Mouse (Mus musculus): ENCODE data around the gene Aox2. TPM values are rescaled to one million over a fixed set of nuclear protein-coding genes. Genes with fewer than 3 reads are reported as not detected.

Aox2 gene
- total and polyA plus RNA-seq, 3 experiments, result 0.79 to 1.4 (median 1.4) TPM

DNA sequence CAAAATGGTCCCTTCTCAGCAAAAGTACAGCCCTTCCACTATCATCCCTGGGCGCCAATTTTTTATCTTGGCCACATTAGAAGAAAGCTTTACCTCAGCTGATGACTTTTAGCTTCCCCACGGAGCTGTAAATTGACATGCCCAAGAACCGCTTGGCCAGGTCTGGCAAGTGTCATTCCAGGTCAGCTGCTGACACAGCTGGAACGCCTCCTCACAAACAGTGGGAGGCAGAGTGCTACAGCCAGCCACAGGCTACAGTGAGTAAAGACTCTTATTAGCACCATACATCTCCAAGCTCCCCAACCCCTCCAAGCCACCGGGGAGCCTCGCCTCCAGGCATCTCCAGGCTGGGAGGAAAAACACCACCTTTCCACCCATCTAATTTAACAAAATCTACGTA, 63.5 kb downstream of the Aox2 start:
- DNase-seq (ENCODE audit: low spot score), result no peak
- TF ChIP-seq GATA2 (IDR thresholded peaks at IDR 0.05; ENCODE audit: borderline replicate concordance, low read depth, low read length) (no peak), POLR2AphosphoS5 (IDR thresholded peaks at IDR 0.05; ENCODE audit: insufficient replicate concordance, low read depth, low read length) (no peak), GATA1 (IDR thresholded peaks at IDR 0.05; ENCODE audit: borderline replicate concordance, low read length) (no peak), TAL1 (conservative IDR thresholded peaks at IDR 0.05; ENCODE audit: low read depth, low read length) (no peak), CTCF (IDR thresholded peaks at IDR 0.05; ENCODE audit: low read depth, low read length) (no peak)
- Histone ChIP-seq H3K4me1 (ENCODE audit: insufficient read depth, low read depth, low read length) (peaks cover 43% of the 10 kb centered on the region), H3K9me3 (replicated peaks) (peaks cover 3% of the 10 kb centered on the region; the same call in 1 of the 2 replicates), H3K4me3 (ENCODE audit: low read depth, low read length) (no peak overlapping the region), H3K36me3 (replicated peaks) (no peaks in the 10 kb centered on the region), H3K27me3 (ENCODE audit: insufficient read depth, low read length) (peaks cover 24% of the 10 kb centered on the region)
- no peak for ATAC-seq (ENCODE audit: extremely low read depth, insufficient number of reproducible peaks, low FRiP score, poor library complexity, severe bottlenecking)

- no peaks in the 10 kb centered on the region for H3K9me3 ChIP-seq (replicated peaks)
- no peak for TF ChIP-seq TAL1 (conservative IDR thresholded peaks at IDR 0.05; ENCODE audit: low read depth, low read length)
- TF ChIP-seq POLR2AphosphoS5 (IDR thresholded peaks at IDR 0.05; ENCODE audit: insufficient replicate concordance, low read depth, low read length), result no peak
- no peak for TF ChIP-seq GATA1 (IDR thresholded peaks at IDR 0.05; ENCODE audit: borderline replicate concordance, low read length)
- H3K36me3 ChIP-seq (replicated peaks), result no peaks in the 10 kb centered on the region
- peaks cover 49% of the 10 kb centered on the region for H3K4me1 ChIP-seq (ENCODE audit: insufficient read depth, low read depth, low read length)
- ATAC-seq (ENCODE audit: extremely low read depth, insufficient number of reproducible peaks, low FRiP score, poor library complexity, severe bottlenecking) (peak; percentile 66; the same call in 1 of the 2 replicates), DNase-seq (ENCODE audit: low spot score) (peak; percentile 42)
- H3K27me3 ChIP-seq (ENCODE audit: insufficient read depth, low read length), result peaks cover 24% of the 10 kb centered on the region
- no peak overlapping the region for H3K4me3 ChIP-seq (ENCODE audit: low read depth, low read length)
Observed at GRCm38 (mm10) chr1:58343861-58344260, 65.7 kb downstream of the Aox2 start.

- no peaks in the 10 kb centered on the region for H3K36me3 ChIP-seq (replicated peaks)
- H3K27me3 ChIP-seq (ENCODE audit: insufficient read depth, low read length), result peaks cover 24% of the 10 kb centered on the region
- H3K4me1 ChIP-seq (ENCODE audit: insufficient read depth, low read depth, low read length), result peaks cover 53% of the 10 kb centered on the region
- ATAC-seq (ENCODE audit: extremely low read depth, insufficient number of reproducible peaks, low FRiP score, poor library complexity, severe bottlenecking), result no peak
- DNase-seq (ENCODE audit: low spot score), result no peak
- no peak overlapping the region for H3K4me3 ChIP-seq (ENCODE audit: low read depth, low read length)
- TF ChIP-seq TAL1 (conservative IDR thresholded peaks at IDR 0.05; ENCODE audit: low read depth, low read length), result no peak
- no peaks in the 10 kb centered on the region for H3K9me3 ChIP-seq (replicated peaks)
Observed at GRCm38 (mm10) chr1:58344570-58344969, 66.4 kb downstream of the Aox2 start.

GRCm38 (mm10) chr1:58346159-58346558, 68.0 kb downstream of the Aox2 start:
- DNase-seq (ENCODE audit: low spot score), result no peak
- H3K4me1 ChIP-seq (ENCODE audit: insufficient read depth, low read depth, low read length), result peaks cover 59% of the 10 kb centered on the region
- no peak for ATAC-seq (ENCODE audit: extremely low read depth, insufficient number of reproducible peaks, low FRiP score, poor library complexity, severe bottlenecking)
- no peak overlapping the region for H3K4me3 ChIP-seq (ENCODE audit: low read depth, low read length)
- H3K36me3 ChIP-seq (replicated peaks), result no peaks in the 10 kb centered on the region
- H3K27me3 ChIP-seq (ENCODE audit: insufficient read depth, low read length), result peaks cover 15% of the 10 kb centered on the region
- no peaks in the 10 kb centered on the region for H3K9me3 ChIP-seq (replicated peaks)
- TF ChIP-seq GATA2 (IDR thresholded peaks at IDR 0.05; ENCODE audit: borderline replicate concordance, low read depth, low read length), result no peak
- TF ChIP-seq POLR2AphosphoS5 (IDR thresholded peaks at IDR 0.05; ENCODE audit: insufficient replicate concordance, low read depth, low read length), result no peak

GRCm38 (mm10) chr1:58348712-58349111, 70.6 kb downstream of the Aox2 start:
- no peak for ATAC-seq (ENCODE audit: extremely low read depth, insufficient number of reproducible peaks, low FRiP score, poor library complexity, severe bottlenecking)
- no peak for DNase-seq (ENCODE audit: low spot score)
- no peaks in the 10 kb centered on the region for H3K9me3 ChIP-seq (replicated peaks)
- peaks cover 7% of the 10 kb centered on the region for H3K27me3 ChIP-seq (ENCODE audit: insufficient read depth, low read length)
- peaks cover 59% of the 10 kb centered on the region for H3K4me1 ChIP-seq (ENCODE audit: insufficient read depth, low read depth, low read length)
- TF ChIP-seq GATA1 (IDR thresholded peaks at IDR 0.05; ENCODE audit: borderline replicate concordance, low read length) (no peak), POLR2AphosphoS5 (IDR thresholded peaks at IDR 0.05; ENCODE audit: insufficient replicate concordance, low read depth, low read length) (no peak), TAL1 (conservative IDR thresholded peaks at IDR 0.05; ENCODE audit: low read depth, low read length) (no peak), GATA2 (IDR thresholded peaks at IDR 0.05; ENCODE audit: borderline replicate concordance, low read depth, low read length) (no peak), CTCF (IDR thresholded peaks at IDR 0.05; ENCODE audit: low read depth, low read length) (no peak)
- no peaks in the 10 kb centered on the region for H3K36me3 ChIP-seq (replicated peaks)
- no peak overlapping the region for H3K4me3 ChIP-seq (ENCODE audit: low read depth, low read length)

DNA sequence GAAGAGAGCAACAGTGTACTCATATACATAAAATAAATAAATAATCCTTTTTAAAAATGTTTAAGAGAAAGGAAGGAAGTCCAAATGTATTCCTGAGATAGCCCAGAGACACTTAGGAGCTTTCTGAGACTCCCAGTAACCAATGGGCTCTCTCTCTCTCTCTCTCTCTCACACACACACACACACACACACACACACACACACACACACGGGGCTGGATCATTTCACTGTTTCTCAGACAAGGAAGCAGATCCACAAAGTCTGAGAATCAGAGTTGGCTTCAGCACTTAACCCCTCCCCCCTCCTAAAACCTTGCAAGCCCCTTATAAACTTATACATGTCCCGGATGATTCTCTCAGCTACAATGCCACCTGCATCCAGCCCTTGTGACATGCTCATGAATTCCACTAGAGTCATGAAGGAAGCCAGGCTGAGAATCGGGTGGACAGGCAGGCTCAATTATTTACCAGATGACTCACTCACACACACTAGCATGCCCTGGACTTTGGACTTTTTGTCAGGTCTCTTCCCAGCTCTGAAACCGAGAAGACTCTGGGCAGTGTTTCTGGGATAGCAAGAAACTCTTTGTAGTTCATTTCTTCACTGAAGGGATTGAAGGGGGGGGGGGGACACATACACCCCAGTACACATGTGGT, 75.2 kb downstream of the Aox2 start:
- no peak for DNase-seq (ENCODE audit: low spot score)
- no peaks in the 10 kb centered on the region for H3K36me3 ChIP-seq (replicated peaks)
- peaks cover 39% of the 10 kb centered on the region for H3K4me1 ChIP-seq (ENCODE audit: insufficient read depth, low read depth, low read length)
- H3K27me3 ChIP-seq (ENCODE audit: insufficient read depth, low read length), result peaks cover 2% of the 10 kb centered on the region; the same call in 1 of the 2 replicates
- H3K9me3 ChIP-seq (replicated peaks), result no peaks in the 10 kb centered on the region
- ATAC-seq (ENCODE audit: extremely low read depth, insufficient number of reproducible peaks, low FRiP score, poor library complexity, severe bottlenecking), result no peak
- no peak overlapping the region for H3K4me3 ChIP-seq (ENCODE audit: low read depth, low read length)
- TF ChIP-seq CTCF (IDR thresholded peaks at IDR 0.05; ENCODE audit: low read depth, low read length) (no peak), GATA1 (IDR thresholded peaks at IDR 0.05; ENCODE audit: borderline replicate concordance, low read length) (no peak), GATA2 (IDR thresholded peaks at IDR 0.05; ENCODE audit: borderline replicate concordance, low read depth, low read length) (no peak), POLR2AphosphoS5 (IDR thresholded peaks at IDR 0.05; ENCODE audit: insufficient replicate concordance, low read depth, low read length) (no peak), TAL1 (conservative IDR thresholded peaks at IDR 0.05; ENCODE audit: low read depth, low read length) (no peak)

Data from G1E (cell line).